Mouse (Mus musculus) layer of hippocampus, adult 18-20 months (tissue): ENCODE results near the gene Mctp1. TPM values are rescaled to one million over a fixed set of nuclear protein-coding genes. Genes with fewer than 3 reads are reported as not detected.
"Not testable (repeated sequence)": the region's sequence is repeated elsewhere in the genome, so short reads cannot be mapped to it uniquely, and the experiment has no call there.

ENCODE experiments used
- DNase-seq, 2 experiments: peaks; one replicate each; pipeline ENCODE4 v3.0.0; 2022; ENCODE audit warnings: low spot score in 2 of 2
- total RNA-seq, 2 experiments: library from RNA; stranded (reverse); gene quantifications; 2 replicates each; pipeline ENCODE4 v1.2.3; 2021

Gene Mctp1
- total RNA-seq, 2 experiments from 2014 or later = 52.1 to 53.4 TPM

DNA sequence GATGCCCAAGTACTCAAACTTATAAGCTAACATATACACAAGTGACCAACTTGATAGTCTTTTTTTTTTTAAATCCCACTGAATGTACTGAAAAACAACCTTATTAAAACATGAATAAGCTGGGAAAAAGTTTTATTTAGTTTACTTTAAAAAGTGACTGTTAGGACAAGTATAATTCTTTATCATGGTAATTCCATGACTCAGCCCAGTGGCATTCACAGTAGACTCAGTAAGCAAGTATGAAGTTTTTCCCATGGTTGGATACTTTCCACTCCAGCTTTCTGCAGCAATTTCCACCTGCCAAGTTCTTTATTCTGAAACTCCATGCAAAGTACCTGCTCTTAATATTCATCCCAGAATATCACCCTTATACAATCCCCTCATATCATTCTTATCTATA, 97.3 kb downstream of the Mctp1 start:
- no peak for DNase-seq

- DNase-seq = no peak
Observed at GRCm38 (mm10) chr13:76482998-76483397, 98.7 kb downstream of the Mctp1 start.

- DNase-seq = no peak
Observed at GRCm38 (mm10) chr13:76484086-76484709, 99.9 kb downstream of the Mctp1 start.

DNA sequence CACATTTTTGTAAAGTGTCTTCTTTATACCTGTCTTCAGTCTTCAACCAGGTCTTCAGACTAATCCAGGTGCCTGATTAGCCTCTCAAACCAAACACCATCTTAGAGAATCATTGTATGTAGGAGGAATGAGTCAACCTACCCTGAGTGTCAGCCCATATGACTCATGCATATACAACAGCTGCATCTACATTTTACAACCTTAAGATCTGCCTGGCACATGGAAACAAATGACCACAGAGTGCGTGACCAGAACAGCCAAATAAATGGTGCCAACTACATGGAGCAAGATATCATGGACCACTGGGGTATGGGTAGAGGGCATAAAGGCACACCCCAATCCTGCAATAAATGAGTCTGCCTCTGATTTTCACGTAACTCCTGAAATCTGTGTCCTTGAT, 131.6 kb downstream of the Mctp1 start:
- DNase-seq = no peak

- no peak for DNase-seq
Observed at GRCm38 (mm10) chr13:76523170-76523569, 138.8 kb downstream of the Mctp1 start.

- no peak for DNase-seq
Observed at GRCm38 (mm10) chr13:76527326-76527725, 143.0 kb downstream of the Mctp1 start.

GRCm38 (mm10) chr13:76527751-76528150, 143.4 kb downstream of the Mctp1 start:
- DNase-seq = no peak

DNA sequence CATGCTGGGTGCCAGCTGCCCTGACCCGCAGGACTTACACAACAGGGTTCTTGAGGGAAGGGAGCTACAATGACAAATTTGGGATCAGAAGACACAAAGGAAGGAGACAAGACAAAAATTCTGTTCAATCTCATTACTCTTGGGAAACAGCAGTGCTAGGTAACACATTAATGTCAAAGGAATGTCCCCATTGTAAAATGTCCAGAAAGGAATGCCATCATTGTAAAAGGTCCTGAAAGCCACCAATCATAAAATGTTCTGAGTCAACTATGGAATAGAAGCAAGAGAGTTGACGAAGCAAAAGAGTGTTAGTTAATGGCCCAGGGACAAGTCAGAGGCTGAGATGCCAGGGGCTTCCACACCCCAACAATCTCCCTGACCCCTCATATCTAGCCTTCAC, 145.6 kb downstream of the Mctp1 start:
- no peak for DNase-seq

DNA sequence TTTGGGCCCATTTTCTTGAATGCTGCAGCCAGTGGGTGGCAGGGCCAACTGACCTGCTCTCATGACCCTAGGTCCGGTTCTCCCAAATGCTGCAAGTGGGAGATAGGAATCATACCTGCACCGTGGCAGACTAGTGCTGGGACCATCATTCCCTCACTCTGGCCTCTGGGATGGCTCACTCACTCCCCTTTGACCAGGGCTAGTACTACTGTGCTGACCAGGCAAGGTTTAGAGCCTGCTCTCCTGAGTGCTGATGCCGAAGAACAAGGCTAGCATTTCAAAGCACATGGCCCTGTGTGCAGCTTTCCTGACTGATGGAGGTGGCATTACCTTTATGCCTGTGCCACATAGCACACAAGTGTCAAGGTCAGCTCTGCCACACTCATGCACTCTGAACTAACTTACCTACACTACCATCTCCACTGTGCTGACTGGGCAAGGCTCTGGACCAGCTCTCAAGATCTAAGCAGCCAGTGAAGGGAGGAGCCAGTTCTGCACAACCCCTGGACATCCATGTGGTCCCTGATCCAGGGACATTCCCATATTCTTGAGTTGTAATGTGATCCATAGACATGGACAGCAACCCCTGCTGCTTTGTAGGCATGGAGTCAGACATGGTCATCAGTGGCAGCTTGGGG, 146.7 kb downstream of the Mctp1 start:
- DNase-seq = no peak

DNA sequence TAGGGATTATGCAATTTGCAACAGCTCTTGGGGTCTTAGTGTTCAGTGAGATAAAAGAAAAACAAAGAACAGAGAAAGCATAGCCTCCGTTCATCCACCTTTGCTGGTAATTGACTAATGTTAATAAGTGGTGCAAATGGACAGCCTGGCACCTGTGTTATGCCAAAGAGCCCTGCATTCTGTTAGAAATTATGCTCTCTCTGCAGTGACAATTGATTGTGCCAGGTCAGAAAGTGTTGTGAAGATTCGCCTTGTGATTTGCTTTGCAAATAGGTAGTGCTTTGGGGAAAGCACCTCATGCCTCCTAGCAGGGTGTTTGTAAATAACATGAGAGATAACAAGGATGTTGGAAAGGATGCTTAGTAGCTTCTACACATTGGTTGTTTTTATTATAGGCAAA, 163.5 kb downstream of the Mctp1 start:
- no peak for DNase-seq

GRCm38 (mm10) chr13:76560918-76561317, 176.6 kb downstream of the Mctp1 start:
- no peak for DNase-seq

- DNase-seq = no peak
Observed at GRCm38 (mm10) chr13:76561594-76561993, 177.3 kb downstream of the Mctp1 start.

DNA sequence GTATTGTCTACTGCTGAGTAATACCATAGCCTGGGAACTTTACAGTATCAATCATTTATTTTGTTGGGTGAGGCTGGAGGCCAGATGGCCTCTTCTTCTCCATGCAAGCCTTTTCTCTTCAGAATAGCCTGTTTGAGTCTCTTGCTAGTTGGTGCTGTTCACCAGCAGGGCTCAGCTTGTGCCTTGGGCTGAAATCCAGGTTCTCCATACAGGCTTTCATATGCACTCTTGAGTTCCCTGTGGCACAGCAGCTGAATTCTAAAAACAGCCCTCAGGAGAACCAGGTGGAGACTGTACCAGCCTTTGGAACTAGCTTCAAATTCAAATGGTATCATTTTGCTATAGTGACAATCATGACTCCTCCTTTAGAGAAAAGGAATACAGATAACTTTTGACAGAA, 179.7 kb downstream of the Mctp1 start:
- no peak for DNase-seq

DNA sequence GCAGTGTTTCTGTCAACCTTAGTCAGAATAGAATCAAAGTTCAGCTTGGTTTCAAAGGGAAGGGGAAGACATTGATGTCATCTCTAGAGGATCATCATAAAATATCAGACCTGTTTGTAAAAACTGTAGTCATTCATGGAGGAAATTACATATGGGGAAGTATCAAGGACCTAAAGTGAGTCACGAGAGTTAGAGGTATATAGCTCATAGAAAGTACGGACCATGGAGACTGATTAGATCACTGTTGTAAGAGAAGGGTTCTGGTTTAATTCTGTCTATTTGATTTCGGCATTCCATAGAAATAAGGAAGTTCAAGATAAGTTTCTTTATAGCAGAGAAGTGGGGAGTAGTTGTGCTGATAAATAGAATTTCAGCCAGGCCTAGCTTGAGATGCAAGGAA, 181.7 kb downstream of the Mctp1 start:
- DNase-seq = no peak

- no peak for DNase-seq
Observed at GRCm38 (mm10) chr13:76567448-76567847, 183.1 kb downstream of the Mctp1 start.

GRCm38 (mm10) chr13:76568569-76569211, 184.4 kb downstream of the Mctp1 start:
- no peak for DNase-seq

DNA sequence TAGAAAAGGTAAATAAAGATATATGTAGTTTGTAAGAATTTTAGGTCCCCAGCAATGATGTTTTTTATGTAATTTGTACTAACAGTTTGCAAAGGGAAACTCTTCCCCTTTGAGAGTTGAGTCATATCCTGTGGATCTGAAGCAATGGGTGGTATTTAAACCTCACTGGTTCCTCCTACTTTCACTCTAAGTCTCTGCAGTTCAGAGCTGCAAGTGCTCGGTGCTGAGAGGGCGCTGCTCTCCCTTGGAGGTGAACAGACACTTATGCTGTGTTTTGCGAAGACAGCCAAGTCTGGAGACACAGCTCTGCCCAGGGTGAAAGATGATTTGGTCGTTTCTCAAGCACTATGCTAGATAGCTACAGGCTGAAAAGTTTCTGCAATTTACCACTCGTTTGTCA, 195.1 kb downstream of the Mctp1 start:
- DNase-seq = peak in 1 of 2 experiments; percentile 16

DNA sequence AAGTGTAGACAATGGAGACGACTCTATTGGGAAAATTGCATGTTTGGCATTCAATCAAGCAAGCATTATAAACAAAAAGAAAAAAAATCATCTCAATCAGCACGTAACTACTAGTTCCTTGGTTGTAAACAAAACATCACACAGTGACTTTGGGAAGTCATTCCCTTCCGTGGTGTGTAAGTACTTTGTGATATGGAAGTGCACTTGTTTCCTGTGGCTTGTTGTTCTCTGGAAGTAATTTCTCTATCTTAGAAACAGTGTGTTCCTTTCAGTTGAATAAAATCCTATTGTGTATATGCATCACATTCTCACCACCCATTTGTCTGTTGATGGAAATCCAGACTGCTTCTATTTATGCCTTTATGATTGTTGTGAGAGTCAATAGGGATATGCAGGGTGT, 201.1 kb downstream of the Mctp1 start:
- DNase-seq = no peak

- not testable (repeated sequence) for DNase-seq
Observed at GRCm38 (mm10) chr13:76590709-76591108, 206.4 kb downstream of the Mctp1 start.

DNA sequence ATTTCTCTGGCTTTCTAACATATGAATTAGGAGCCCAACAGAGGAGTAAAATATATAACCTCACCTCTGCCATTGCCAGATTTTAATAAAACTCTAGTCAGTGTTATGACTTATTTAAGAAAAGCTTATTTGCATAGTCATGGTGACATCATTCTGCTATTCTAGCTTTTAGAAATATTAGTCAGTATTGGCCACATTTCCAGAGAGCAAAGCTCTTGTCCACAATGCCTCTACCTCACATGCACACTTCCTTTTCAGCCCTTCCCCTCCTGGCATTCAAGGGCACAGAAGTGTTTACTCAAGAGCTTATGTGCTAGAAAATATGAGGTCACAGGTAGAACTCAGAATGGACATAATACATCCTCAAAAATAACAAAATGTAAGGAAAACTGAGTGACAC, 206.9 kb downstream of the Mctp1 start:
- DNase-seq = no peak

DNA sequence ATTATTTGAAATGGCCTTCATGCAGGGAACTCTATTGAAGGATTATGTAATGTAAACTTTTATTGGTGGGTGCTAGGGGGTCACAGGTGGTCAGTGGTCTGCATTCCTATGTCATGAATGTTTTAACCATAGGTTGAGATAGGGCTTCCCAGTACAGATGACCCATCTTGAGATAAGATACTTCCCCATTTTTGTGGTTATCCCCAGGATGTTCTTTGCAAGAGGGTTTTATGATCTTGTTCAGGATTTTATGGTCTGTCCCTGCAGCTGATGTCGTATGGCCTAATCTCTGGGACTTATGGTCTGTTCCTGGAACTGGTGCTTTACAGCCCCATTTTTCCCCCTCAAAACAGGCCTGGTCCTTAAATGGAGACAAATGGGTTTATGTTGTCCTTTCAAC, 207.4 kb downstream of the Mctp1 start:
- DNase-seq = no peak

GRCm38 (mm10) chr13:76592908-76593307, 208.6 kb downstream of the Mctp1 start:
- no peak for DNase-seq

- no peak for DNase-seq
Observed at GRCm38 (mm10) chr13:76597005-76597404, 212.7 kb downstream of the Mctp1 start.
